Mouse (Mus musculus): ENCODE data around the gene Kdm1a.

DNA sequence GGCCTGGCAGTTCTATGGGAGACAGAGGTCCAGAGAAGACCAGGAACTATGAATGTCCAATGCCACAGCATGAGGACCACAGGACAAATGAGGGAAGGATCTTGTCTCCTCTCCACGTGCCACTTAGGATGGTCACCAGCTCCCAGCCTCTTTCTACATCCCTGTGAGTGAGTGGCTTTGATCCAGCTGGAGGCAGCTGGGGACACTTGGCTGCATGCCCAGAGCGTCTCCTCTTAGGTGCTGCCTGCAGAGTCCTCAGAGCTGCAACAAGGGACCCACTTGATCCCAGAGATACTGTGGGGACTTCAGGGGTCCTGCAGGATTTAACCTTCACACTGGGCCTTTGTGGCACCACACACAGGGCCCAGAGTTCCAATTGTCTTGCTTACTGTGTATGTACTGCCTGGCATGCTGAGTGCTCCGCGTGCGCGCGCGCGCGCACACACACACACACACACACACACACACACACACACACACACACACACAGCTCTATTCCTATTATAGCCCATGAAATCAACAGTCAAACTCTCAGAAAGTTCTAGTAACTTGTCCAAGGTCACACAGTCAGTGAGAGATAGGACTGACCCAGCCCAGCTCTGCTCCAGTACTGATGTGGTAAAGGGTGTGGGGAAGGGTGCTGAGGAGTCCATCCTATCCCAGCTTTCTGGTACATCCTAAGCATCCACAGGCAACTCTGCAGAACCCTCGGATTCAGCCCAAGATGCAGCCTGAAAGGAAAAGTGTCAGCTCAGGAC, 28.9 kb upstream of the Kdm1a start:
- TF ChIP-seq POLR2A (IDR thresholded peaks at IDR 0.05; ENCODE audit: insufficient read depth, low read length) (no peak), CTCF (IDR thresholded peaks at IDR 0.05; ENCODE audit: low read depth, low read length) (no peak), EP300 (IDR thresholded peaks at IDR 0.05; ENCODE audit: insufficient read depth, low read depth, low read length) (no peak)
